Mouse (Mus musculus) olfactory bulb, adult 2 months (tissue): ENCODE measurements at regions not wholly inside any gene's neighbourhood (a gene's known extent, or its start where the extent isn't known, plus 50 kb on each side); places are given as distances from the start of the nearest gene placed in this dataset.

Source experiments
- CTCF ChIP-seq: fragments of 200-500 bp; IDR thresholded peaks from 2 replicates; pipeline ENCODE4 v1.5.1; 2012; ENCODE audit warnings: low read depth, mild to moderate bottlenecking, low read length, moderate library complexity; ENCODE audit not compliant: insufficient read depth
- POLR2A ChIP-seq: fragments of 200-500 bp; IDR thresholded peaks from 2 replicates; pipeline ENCODE4 v1.6.1; 2012; ENCODE audit warnings: mild to moderate bottlenecking, low read depth, low read length, moderate library complexity; ENCODE audit not compliant: insufficient read depth

DNA sequence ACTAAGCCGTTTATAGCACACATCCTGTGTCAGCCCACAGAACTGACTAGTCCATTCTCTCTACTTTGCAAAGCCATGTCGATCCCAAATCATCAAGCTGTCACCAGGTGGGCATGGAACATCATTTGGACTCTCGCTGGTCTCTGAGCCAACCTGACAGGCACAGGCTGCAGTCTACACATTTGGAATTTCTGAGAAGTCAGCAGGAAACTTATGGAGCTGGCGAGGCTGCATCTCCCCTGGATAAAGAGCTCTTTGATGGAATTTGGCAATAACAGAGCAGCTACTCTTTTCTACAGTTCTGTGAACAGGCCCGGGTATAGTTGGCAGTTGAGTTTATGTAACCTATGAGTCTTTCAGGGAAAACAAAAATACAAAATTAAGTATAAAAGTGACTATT is 94.9 kb downstream of the Arl4a start:
- TF ChIP-seq POLR2A (no peak), CTCF (no peak)
